Mouse (Mus musculus) lung, adult 2 months (tissue): ENCODE measurements at regions not wholly inside any gene's neighbourhood (a gene's known extent, or its start where the extent isn't known, plus 50 kb on each side); places are given as distances from the start of the nearest gene placed in this dataset.

ENCODE experiments used
- CTCF ChIP-seq: fragments of 200-500 bp; IDR thresholded peaks from 2 replicates; pipeline ENCODE4 v1.5.1; 2011; ENCODE audit warnings: mild to moderate bottlenecking, low read length, control low read depth; ENCODE audit not compliant: insufficient read depth
- POLR2A ChIP-seq: fragments of 200-500 bp; IDR thresholded peaks from 2 replicates; pipeline ENCODE4 v1.6.1; 2011; ENCODE audit warnings: low read depth, mild to moderate bottlenecking, control low read depth, low read length, borderline replicate concordance; ENCODE audit errors: extremely low read depth

GRCm38 (mm10) chr5:149852516-149852915 lies 166.0 kb upstream of the Rxfp2 start:
- TF ChIP-seq CTCF (no peak), POLR2A (no peak)
